Mouse (Mus musculus) lung, postnatal 4 days (tissue): ENCODE data around the gene Rps2.
A peak's percentile ranks its signal among the peaks of the same experiment; 100 is the strongest.
"Not testable (repeated sequence)": the region's sequence is repeated elsewhere in the genome, so short reads cannot be mapped to it uniquely, and the experiment has no call there.

Source experiments
- DNase-seq, 2 experiments: peaks; one replicate each; pipeline ENCODE4 v3.0.0; 2021

Rps2 gene

DNA sequence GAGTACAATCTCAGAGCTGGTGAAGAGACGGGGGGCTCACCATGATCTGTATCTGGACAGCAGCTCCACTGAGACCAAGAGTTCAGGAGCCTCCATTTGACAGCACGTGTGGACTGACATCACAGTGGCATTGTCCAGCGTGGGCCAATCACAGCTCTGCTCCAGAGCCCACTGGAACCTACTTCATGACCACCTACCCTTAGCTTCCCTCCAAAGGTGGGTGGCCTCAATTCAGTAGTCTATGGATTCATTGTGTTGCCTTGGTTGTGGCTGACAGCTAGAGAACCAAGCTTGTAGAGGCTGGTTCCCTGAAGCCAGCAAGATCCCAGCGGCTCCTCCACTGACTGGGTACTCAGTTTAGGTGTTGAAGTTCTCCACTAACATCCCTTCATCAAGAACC, at the start of gene Rps2, which contains the start of gene Rnf151:
Gene Rps2 (plus strand): TSS at position 174 of the 400 bp plus-strand sequence.
Gene Rnf151 (minus strand): TSS at position 121 of the 400 bp plus-strand sequence.
- no peak for DNase-seq

DNA sequence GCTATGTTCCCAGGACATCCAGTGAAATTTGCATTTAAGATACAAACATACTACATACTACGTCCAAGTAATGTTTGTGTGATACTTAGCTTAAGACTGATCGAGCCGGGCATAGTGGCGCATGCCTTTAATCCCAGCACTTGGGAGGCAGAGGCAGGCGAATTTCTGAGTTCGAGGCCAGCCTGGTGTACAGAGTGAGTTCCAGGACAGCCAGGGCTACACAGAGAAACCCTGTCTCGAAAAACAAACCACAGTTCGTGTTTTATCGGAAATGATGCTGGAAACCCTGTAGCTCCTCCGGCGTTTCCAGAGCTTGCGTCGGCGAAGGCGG, 48.7 kb upstream of the Rps2 start:
- not testable (repeated sequence) for DNase-seq

GRCm38 (mm10) chr17:24669545-24670245, 48.2 kb upstream of the Rps2 start, which contains the start of gene Zfp598:
Gene Zfp598 (plus strand): TSS chr17:24669687.
- peak; percentile 97 for DNase-seq

GRCm38 (mm10) chr17:24670246-24670844, 47.6 kb upstream of the Rps2 start:
- DNase-seq = no peak

DNA sequence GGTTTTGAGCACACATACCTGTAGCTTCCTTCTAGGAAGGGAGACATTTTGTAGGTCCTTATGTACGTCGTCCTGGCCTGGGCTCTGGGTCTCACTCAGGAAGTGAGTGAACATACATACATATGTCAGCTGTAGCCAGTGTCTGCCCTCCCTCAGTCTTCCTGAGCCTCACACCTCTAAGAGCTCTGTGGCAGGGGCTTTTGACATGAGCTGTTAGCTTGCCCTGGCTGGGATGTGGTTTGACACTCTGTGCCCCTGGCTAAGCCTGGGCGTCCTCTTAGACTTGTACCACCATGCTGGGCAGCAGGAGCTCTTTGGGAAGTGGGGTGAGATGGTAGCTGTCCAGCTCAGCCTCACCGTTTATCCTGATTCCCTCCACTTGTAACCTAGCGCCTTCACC, 46.6 kb upstream of the Rps2 start:
- no peak for DNase-seq

GRCm38 (mm10) chr17:24672141-24672540, 45.8 kb upstream of the Rps2 start:
- DNase-seq = peak; percentile 74 to 80

GRCm38 (mm10) chr17:24674277-24674676, 43.6 kb upstream of the Rps2 start:
- no peak for DNase-seq

DNA sequence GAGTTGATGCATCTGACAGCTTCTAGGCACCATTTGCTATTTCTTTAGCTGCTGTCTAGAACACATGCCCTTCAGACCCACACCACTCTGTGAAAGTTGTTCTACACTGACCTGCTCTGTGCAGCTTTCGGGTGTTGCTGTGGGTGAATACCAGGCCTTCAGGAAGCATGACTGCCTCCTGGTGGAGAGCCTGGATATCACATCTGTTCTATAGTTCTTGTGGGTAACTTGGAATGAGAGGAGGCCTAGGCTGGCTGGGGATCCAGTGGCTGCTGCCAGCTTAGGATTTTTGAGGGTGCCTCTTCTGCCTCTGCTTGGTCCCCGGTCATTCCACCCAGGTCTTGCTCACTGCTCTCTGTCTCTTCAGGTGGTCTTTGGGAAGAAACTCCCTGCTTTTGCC, 41.7 kb upstream of the Rps2 start:
- DNase-seq = peak in 1 of 2 experiments; percentile 86

DNA sequence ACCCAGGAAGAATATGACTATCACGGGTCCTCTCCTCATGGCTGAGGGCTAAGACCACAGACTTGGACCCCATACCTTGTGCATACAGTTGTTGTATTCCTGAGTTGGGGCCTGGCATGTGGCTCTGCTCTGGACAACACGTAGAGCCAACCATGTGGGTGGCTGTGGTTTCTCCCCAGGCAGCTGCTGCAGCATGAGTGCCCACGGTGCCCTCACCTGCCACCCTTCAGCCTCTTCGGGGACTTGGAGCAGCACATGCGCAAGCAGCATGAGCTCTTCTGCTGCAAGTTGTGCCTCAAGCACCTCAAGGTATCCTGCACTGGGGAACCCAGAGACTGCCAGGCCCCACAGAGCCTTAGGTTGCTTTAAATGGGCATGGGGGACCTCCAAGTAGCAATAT, 41.0 kb upstream of the Rps2 start:
- DNase-seq = no peak

GRCm38 (mm10) chr17:24677500-24678080, 40.3 kb upstream of the Rps2 start:
- no peak for DNase-seq

- peak; percentile 44 to 60 for DNase-seq
Measured at GRCm38 (mm10) chr17:24686514-24686913, 31.4 kb upstream of the Rps2 start.

DNA sequence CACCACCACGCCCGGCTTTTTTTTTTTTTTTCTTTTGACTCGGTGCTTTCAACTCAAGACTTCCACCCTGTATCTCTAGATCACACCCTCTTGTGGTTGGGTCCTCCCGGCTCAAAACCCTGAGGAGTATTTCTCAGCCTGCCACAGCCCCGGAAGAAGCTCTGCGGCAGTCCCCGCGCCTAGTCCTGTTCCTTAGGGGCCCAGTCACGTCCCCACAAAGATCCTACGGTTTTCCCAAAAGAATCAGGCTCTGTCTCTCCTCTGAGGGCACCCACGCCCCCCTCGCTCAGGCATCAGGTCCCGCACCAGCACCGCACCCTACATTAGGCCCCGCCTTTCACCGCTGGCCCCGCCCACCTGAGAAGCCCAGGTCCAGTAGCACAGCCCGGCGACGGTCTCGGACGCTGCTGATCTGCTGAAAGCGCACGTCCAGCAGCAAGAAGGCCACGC, 30.7 kb upstream of the Rps2 start:
- DNase-seq = peak; percentile 67 to 70

DNA sequence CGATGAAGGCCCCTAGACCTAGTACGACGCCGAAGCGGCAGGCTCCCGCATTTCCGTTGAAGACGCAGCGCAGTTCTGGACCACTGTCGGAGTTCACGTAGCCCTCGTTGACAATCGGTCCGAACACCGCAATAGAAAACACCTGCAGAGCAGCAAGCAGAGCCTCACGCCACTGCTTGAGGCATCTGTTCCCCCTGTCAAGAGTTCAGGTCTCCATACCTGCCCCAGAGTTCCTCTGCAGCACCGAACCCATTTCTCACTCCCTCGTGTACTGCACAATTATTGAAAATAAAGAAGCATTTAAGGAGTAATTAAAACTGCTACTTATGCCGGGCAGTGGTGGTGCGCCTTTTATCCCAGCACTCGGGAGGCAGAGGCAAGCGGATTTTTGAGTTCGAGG, 30.3 kb upstream of the Rps2 start:
- no peak for DNase-seq

- DNase-seq = no peak
Measured at GRCm38 (mm10) chr17:24689251-24690081, 28.4 kb upstream of the Rps2 start, which contains the start of gene Syngr3. Gene Syngr3 (minus strand): TSS chr17:24689955.

GRCm38 (mm10) chr17:24692385-24692784, 25.5 kb upstream of the Rps2 start:
- DNase-seq = no peak

DNA sequence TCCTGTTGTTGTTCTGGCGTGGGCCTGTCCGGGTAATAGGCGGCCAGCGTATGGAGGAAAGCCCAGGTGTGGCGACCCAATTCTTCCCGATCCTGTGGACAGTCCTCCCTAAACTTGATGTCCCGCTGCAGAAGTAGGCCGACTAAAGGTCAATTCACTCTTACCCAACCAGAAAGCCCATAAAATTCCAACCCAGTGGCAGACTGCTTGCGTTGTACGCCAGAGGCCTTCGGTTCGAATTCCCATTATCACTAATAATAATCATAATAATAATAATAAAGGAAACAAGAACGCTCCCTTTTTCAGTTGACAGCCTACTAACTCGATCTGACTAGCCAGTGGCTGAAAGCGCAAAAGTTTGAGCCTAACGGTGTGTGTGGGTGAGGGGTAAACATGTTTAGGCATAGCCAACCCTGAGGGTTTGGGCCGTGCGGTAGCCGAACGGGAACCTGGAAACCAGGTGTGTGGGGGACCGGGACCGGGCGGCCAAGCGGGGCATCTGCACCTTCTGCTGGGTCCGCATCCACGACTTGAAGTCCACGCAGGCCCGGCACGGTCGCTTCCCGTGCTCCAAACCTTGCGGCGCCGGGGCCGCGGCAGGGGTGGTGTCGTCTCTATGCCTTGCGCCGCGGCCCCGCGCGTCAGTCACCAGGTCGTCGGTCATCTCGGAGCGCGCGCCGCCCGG, 22.4 kb upstream of the Rps2 start:
- no peak for DNase-seq

DNA sequence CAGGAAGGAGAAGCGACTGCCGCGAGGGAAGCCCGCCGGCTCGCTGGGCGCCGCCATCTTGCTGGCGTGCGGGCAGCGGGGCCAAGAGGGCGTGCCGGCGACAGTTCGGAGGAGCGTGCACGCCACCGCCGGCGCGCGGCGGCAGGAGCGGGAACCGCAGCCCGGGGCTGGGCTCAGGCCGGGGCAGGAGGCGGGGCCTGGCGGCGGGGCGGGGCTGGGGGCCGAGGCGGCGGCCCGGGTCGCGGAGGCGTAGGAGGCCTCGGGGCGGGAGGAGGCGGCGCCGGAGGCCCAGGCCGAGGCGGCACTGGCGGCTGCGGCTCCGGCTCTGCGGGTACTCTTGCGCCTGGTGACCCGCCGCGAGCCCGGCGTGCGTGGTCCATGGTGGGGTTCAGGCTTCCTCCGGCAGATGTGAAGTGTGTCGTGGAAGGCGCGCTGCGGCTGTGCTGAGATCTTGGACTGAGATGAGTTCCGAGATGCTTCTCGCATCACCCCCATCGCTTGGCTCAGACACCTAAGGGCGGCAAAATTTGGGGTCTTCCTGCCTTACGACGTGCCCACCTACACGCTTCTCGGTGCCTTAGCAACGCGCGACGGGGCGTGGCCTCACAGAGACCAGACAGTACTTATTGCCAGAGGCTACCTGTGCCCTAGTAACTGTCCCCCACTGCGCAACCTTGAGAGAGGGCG, 21.8 kb upstream of the Rps2 start, which contains the start of the genes Gfer and Noxo1:
Gene Gfer (minus strand): TSS at position 146 of the 687 bp plus-strand sequence.
Gene Noxo1 (plus strand): TSS at position 224 of the 687 bp plus-strand sequence.
- DNase-seq = peak; percentile 91 to 94

- DNase-seq = no peak
Measured at GRCm38 (mm10) chr17:24697985-24698384, 19.9 kb upstream of the Rps2 start.

GRCm38 (mm10) chr17:24698715-24699114, 19.2 kb upstream of the Rps2 start:
- no peak for DNase-seq

DNA sequence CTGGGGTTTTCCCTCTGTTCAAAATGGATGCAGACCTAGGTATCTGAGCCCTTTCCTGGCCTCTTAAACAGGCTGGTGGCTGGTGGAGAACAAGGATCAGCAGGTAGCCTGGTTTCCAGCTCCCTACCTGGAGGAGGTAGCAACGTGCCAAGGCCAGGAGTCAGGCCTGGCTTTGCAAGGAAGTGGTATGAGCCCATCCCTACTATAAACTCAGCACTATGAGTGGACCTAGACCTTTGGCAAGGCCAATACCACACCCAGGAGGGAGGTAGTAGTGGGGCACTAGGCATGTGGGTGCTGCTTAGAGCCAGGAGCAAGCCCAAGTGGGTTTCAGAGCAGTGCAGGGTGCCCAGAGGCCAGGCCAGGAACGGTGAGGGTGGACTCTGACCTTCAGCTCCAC, 18.4 kb upstream of the Rps2 start:
- DNase-seq = no peak

DNA sequence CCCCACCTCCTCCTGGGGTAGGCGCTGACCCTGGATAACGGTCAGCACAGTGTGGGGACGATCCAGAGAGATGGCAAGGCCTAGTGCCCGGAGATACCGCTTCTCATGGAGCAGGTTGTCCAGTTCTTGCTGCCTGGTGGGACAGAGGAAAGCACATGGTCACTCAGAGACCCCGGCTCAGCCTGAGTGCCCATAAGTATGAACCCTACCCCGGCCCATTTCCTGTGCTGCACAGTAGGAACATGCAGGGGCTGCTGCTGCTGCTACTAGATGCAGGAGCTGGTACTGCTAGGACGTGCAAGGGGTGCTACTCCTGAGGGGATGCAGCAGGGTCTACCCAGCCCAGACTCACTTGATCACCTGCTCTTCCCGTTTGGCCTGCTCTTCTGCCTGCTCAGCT, 16.7 kb upstream of the Rps2 start:
- no peak for DNase-seq

DNA sequence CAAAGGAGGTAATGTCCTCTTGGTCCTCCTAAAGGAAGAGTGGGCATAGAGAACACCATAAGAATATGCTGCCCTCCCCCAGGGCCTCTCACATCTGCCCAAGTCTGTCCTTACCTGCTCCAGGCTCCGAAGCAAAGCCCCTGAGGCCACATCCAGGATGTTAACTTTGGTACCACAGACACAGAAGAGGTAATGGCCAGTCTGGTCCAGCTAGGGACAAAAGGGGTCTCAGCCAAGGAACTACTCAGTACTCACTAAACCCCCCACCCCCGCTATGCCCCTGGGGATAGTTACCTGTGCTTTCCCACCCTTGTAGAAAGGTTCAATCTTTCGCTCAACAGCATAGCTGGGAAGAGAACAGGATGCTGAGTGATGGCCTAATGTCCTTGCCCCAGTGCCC, 12.1 kb upstream of the Rps2 start:
- no peak for DNase-seq
